Mouse (Mus musculus) MEL (cell line): ENCODE data around the gene Tnfrsf11a. TPM values are rescaled to one million over a fixed set of nuclear protein-coding genes. Genes with fewer than 3 reads are reported as not detected.

Experiments
- DNase-seq: peaks from one replicate; pipeline ENCODE4 v3.0.0; 2011; ENCODE audit warnings: low read depth, low spot score
- H3K27ac ChIP-seq: 2 replicates; pipeline ENCODE4 v1.5.1; 2012; ENCODE audit warnings: low read depth, mild to moderate bottlenecking, control low read depth, low read length, moderate library complexity; ENCODE audit not compliant: control insufficient read depth
- H3K27me3 ChIP-seq, 2 experiments: fragments of 150-350 bp in 1 of 2; sonication (generic) in 1 of 2; 2 replicates each; pipeline ENCODE4 v1.6.1; 2012; ENCODE audit warnings: low read length in 2 of 2, mild to moderate bottlenecking in 2 of 2, improper control_type of control experiment in 1 of 2, moderate library complexity in 1 of 2; ENCODE audit not compliant: insufficient read depth in 2 of 2, control insufficient read depth in 1 of 2
- H3K36me3 ChIP-seq, 2 experiments: 2 replicates each; pipeline ENCODE4 v1.6.1; 2012 to 2014; ENCODE audit warnings: low read length in 2 of 2, improper control_type of control experiment in 1 of 2, inconsistent platforms in 1 of 2, mild to moderate bottlenecking in 1 of 2; ENCODE audit not compliant: insufficient read depth in 2 of 2, control insufficient read depth in 1 of 2
- H3K4me1 ChIP-seq, 2 experiments: fragments of 150-350 bp in 1 of 2; sonication (generic) in 1 of 2; 2 replicates each; pipeline ENCODE4 v1.6.1; 2012; ENCODE audit warnings: low read length in 2 of 2, improper control_type of control experiment in 1 of 2, mild to moderate bottlenecking in 1 of 2; ENCODE audit not compliant: insufficient read depth in 2 of 2, control insufficient read depth in 1 of 2
- H3K4me3 ChIP-seq, 2 experiments: fragments of 150-350 bp in 1 of 2; sonication (generic) in 1 of 2; 2 replicates each; pipeline ENCODE4 v1.5.1; 2012; ENCODE audit warnings: low read depth in 2 of 2, low read length in 2 of 2, mild to moderate bottlenecking in 2 of 2, moderate library complexity in 2 of 2, control low read depth in 1 of 2, improper control_type of control experiment in 1 of 2; ENCODE audit not compliant: control insufficient read depth in 1 of 2, insufficient read depth in 1 of 2
- H3K79me2 ChIP-seq: 2 replicates; pipeline ENCODE4 v1.6.1; 2012; ENCODE audit warnings: mild to moderate bottlenecking, low read length, moderate library complexity; ENCODE audit not compliant: control insufficient read depth, poor library complexity, insufficient read depth
- H3K9ac ChIP-seq: 2 replicates; pipeline ENCODE4 v1.6.1; 2012; ENCODE audit warnings: low read depth, mild to moderate bottlenecking, control low read depth, low read length, moderate library complexity; ENCODE audit not compliant: control insufficient read depth, poor library complexity, severe bottlenecking
- H3K9me3 ChIP-seq: fragments of 150-350 bp; sonication (generic); replicated peaks from 2 replicates; pipeline ENCODE4 v1.6.1; 2012; ENCODE audit warnings: mild to moderate bottlenecking, low read length, improper control_type of control experiment, moderate library complexity; ENCODE audit not compliant: insufficient read depth
- EP300 ChIP-seq, 2 experiments: IDR thresholded peaks; 2 replicates each; pipeline ENCODE4 v1.6.1; 2011; ENCODE audit warnings: improper control_type of control experiment in 2 of 2, low read length in 2 of 2, low read depth in 1 of 2, mild to moderate bottlenecking in 1 of 2
- ETS1 ChIP-seq: IDR thresholded peaks from 2 replicates; pipeline ENCODE4 v1.6.1; 2012; ENCODE audit warnings: low read depth, mild to moderate bottlenecking, inconsistent platforms, low read length, improper control_type of control experiment, moderate library complexity
- GABPA ChIP-seq: IDR thresholded peaks from 2 replicates; pipeline ENCODE4 v1.6.1; 2012; ENCODE audit warnings: low read depth, mild to moderate bottlenecking, inconsistent platforms, low read length, improper control_type of control experiment, moderate library complexity
- HCFC1 ChIP-seq: IDR thresholded peaks from 2 replicates; pipeline ENCODE4 v1.6.1; 2012; ENCODE audit warnings: low read depth, mild to moderate bottlenecking, inconsistent platforms, low read length, improper control_type of control experiment, moderate library complexity
- KAT2A ChIP-seq: conservative IDR thresholded peaks from 2 replicates; pipeline ENCODE4 v1.6.1; 2012; ENCODE audit warnings: low read depth, low read length, improper control_type of control experiment, inconsistent platforms
- MAFK ChIP-seq: IDR thresholded peaks from 2 replicates; pipeline ENCODE4 v1.6.1; 2011; ENCODE audit warnings: low read depth, mild to moderate bottlenecking, low read length, improper control_type of control experiment, borderline replicate concordance
- MAZ ChIP-seq: IDR thresholded peaks from 2 replicates; pipeline ENCODE4 v1.6.1; 2012; ENCODE audit warnings: low read depth, mild to moderate bottlenecking, inconsistent platforms, low read length, improper control_type of control experiment
- MEF2A ChIP-seq: IDR thresholded peaks from 2 replicates; pipeline ENCODE4 v1.6.1; 2014; ENCODE audit warnings: low read depth, mild to moderate bottlenecking, inconsistent platforms, low read length, improper control_type of control experiment; ENCODE audit not compliant: poor library complexity, insufficient replicate concordance, severe bottlenecking; ENCODE audit errors: extremely low read depth
- MXI1 ChIP-seq: IDR thresholded peaks from 2 replicates; pipeline ENCODE4 v1.6.1; 2011; ENCODE audit warnings: mild to moderate bottlenecking, low read depth, low read length, improper control_type of control experiment
- NRF1 ChIP-seq: IDR thresholded peaks from 2 replicates; pipeline ENCODE4 v1.6.1; 2014; ENCODE audit warnings: low read depth, mild to moderate bottlenecking, inconsistent platforms, low read length, improper control_type of control experiment, moderate library complexity; ENCODE audit not compliant: poor library complexity, insufficient read depth, severe bottlenecking
- POLR2AphosphoS2 ChIP-seq: IDR thresholded peaks from 2 replicates; pipeline ENCODE4 v1.6.1; 2011; ENCODE audit warnings: low read length, improper control_type of control experiment
- RAD21 ChIP-seq: IDR thresholded peaks from 2 replicates; pipeline ENCODE4 v1.6.1; 2011; ENCODE audit warnings: mild to moderate bottlenecking, low read depth, low read length, improper control_type of control experiment
- SIN3A ChIP-seq: IDR thresholded peaks from 2 replicates; pipeline ENCODE4 v1.6.1; 2012; ENCODE audit warnings: low read length, improper control_type of control experiment, inconsistent platforms
- SMC3 ChIP-seq: IDR thresholded peaks from 2 replicates; pipeline ENCODE4 v1.6.1; 2011; ENCODE audit warnings: low read depth, low read length, improper control_type of control experiment
- TAL1 ChIP-seq: IDR thresholded peaks from 2 replicates; pipeline ENCODE4 v1.6.1; 2012; ENCODE audit warnings: mild to moderate bottlenecking, inconsistent platforms, low read length, moderate library complexity, mixed read lengths
- TBP ChIP-seq: IDR thresholded peaks from 2 replicates; pipeline ENCODE4 v1.8.0; 2011; ENCODE audit warnings: low read depth, low read length, improper control_type of control experiment
- TCF12 ChIP-seq: IDR thresholded peaks from 2 replicates; pipeline ENCODE4 v1.6.1; 2014; ENCODE audit warnings: low read depth, mild to moderate bottlenecking, inconsistent platforms, low read length, improper control_type of control experiment, moderate library complexity
- USF2 ChIP-seq, 2 experiments: IDR thresholded peaks; 2 replicates each; pipeline ENCODE4 v1.6.1; 2011 to 2012; ENCODE audit warnings: improper control_type of control experiment in 2 of 2, low read length in 2 of 2, borderline replicate concordance in 1 of 2, inconsistent platforms in 1 of 2, low read depth in 1 of 2, mild to moderate bottlenecking in 1 of 2; ENCODE audit not compliant: insufficient read depth in 1 of 2
- polyA plus RNA-seq, 2 experiments: library from polyadenylated mRNA; stranded (reverse) in 1 of 2; unstranded in 1 of 2; fragments of >175 nt in 1 of 2; fragments of >200 nt in 1 of 2; gene quantifications; 2 replicates each; pipeline versions ENCODE4 v1.2.1 to v1.2.4; 2012; ENCODE audit warnings: low replicate concordance in 2 of 2, low read depth in 1 of 2; ENCODE audit not compliant: insufficient read length in 2 of 2, insufficient read depth in 1 of 2, missing spikeins in 1 of 2
- total RNA-seq: library from RNA; depleted of rRNA; stranded (reverse); fragments of 300-350 nt; gene quantifications from 2 replicates; pipeline ENCODE4 v1.2.3, GENCODE M21; 2012

Tnfrsf11a gene
- total and polyA plus RNA-seq, 3 experiments, result not detected

GRCm38 (mm10) chr1:105752944-105753343 is 27.6 kb upstream of the Tnfrsf11a start:
- H3K36me3 ChIP-seq, result peaks cover 5 to 17% of the 10 kb centered on the region in 2 experiments
- H3K4me1 ChIP-seq, result 0 out of 4 replicates have a peak, but pooled peaks cover 0 to 4% of the 10 kb centered on the region in 2 experiments
- H3K79me2 ChIP-seq, result no peaks in the 10 kb centered on the region
- no peak overlapping the region for H3K27ac ChIP-seq
- no peak overlapping the region for H3K4me3 ChIP-seq
- H3K9ac ChIP-seq, result no peak overlapping the region
- H3K9me3 ChIP-seq, result no peaks in the 10 kb centered on the region
- no peaks in the 10 kb centered on the region for H3K27me3 ChIP-seq
- no peak for DNase-seq
- TF ChIP-seq MEF2A, result no peak
- TF ChIP-seq NRF1, result no peak

- H3K9ac ChIP-seq, result no peak overlapping the region
- H3K36me3 ChIP-seq, result peaks cover 0 to 6% of the 10 kb centered on the region in 2 experiments; a peak in 3 of 4 replicates
- TF ChIP-seq TBP (no peak), TCF12 (no peak), MAFK (no peak), SMC3 (no peak), MEF2A (no peak), TAL1 (no peak), KAT2A (no peak), ETS1 (no peak), EP300 (IDR thresholded peaks at IDR 0.05; ENCODE audit: low read depth in 1 of 2, low read length in 2 of 2) (no peak), MXI1 (no peak), SIN3A (no peak), MAZ (no peak)
- TF ChIP-seq, all 39 proteins: peak for 0
- Histone ChIP-seq H3K9me3 (no peaks in the 10 kb centered on the region), H3K27me3 (no peaks in the 10 kb centered on the region), H3K4me3 (no peak overlapping the region), H3K79me2 (no peaks in the 10 kb centered on the region), H3K4me1 (0 out of 4 replicates have a peak, but pooled peaks cover 0 to 4% of the 10 kb centered on the region in 2 experiments), H3K27ac (no peak overlapping the region)
- no peak for DNase-seq
Observed at GRCm38 (mm10) chr1:105758798-105759197, 21.7 kb upstream of the Tnfrsf11a start.

GRCm38 (mm10) chr1:105759422-105760165 is 20.9 kb upstream of the Tnfrsf11a start:
- DNase-seq, result no peak
- no peaks in the 10 kb centered on the region for H3K27me3 ChIP-seq
- H3K9ac ChIP-seq, result no peak overlapping the region
- no peaks in the 10 kb centered on the region for H3K9me3 ChIP-seq
- no peaks in the 10 kb centered on the region; a peak in 1 of 4 replicates for H3K36me3 ChIP-seq
- H3K4me1 ChIP-seq, result 0 out of 4 replicates have a peak, but pooled peaks cover 0 to 4% of the 10 kb centered on the region in 2 experiments
- no peaks in the 10 kb centered on the region for H3K79me2 ChIP-seq
- H3K27ac ChIP-seq, result no peak overlapping the region
- TF ChIP-seq GABPA, result no peak
- TF ChIP-seq USF2 (IDR thresholded peaks at IDR 0.05; ENCODE audit: borderline replicate concordance in 1 of 2, insufficient read depth in 1 of 2, low read depth in 1 of 2, low read length in 2 of 2), result no peak
- TF ChIP-seq POLR2AphosphoS2, result no peak
- TF ChIP-seq HCFC1, result no peak
- no peak for TF ChIP-seq RAD21
- no peak for TF ChIP-seq EP300 (IDR thresholded peaks at IDR 0.05; ENCODE audit: low read depth in 1 of 2, low read length in 2 of 2)
- TF ChIP-seq MAZ, result no peak
- TF ChIP-seq, all 39 proteins: peak for 0
- H3K4me3 ChIP-seq, result no peak overlapping the region
